Mouse (Mus musculus) embryo, embryonic 9.5 days (tissue): ENCODE data around the gene Pdia3.
"Not testable (repeated sequence)": the region's sequence is repeated elsewhere in the genome, so short reads cannot be mapped to it uniquely, and the experiment has no call there.

Experiments used
- DNase-seq: peaks from one replicate; pipeline ENCODE4 v3.0.0-alpha.2; 2017; ENCODE audit errors: extremely low spot score

Pdia3 gene

DNA sequence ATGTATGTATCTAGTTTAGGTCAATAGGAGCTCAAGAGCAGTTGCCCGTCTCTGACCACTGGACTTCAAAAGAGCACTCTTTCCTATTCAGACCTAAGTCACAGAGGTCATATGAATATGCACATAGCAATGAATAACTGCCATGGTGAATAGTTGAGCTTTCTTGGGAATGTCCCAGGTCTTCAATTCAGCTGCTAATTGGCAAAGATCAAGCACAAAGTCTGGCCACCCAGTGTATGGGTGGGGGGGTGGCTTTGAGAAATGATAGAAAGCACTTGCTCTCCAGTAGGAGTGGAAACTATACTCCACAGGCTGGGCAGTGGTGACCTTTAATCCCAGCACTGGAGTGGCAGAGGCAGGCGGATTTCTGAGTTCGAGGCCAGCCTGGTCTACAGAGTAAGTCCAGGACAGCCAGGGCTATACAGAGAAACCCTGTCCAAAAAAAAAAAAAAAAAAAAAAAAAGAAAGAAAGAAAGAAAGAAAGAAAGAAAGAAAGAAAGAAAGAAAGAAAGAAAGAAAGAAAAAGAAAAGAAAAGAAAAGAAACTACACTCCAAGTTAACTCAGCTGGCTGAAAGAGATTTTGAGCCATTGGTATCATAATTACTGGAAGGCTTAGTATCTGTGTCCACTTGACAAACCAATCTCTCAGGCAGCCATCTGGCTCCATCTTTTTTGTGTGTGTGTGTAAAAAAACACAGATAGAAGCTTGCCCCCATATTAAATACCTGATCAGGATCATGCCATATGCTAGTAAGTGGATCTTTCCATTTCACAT is 64.1 kb downstream of the Pdia3 start:
- no peak for DNase-seq

DNA sequence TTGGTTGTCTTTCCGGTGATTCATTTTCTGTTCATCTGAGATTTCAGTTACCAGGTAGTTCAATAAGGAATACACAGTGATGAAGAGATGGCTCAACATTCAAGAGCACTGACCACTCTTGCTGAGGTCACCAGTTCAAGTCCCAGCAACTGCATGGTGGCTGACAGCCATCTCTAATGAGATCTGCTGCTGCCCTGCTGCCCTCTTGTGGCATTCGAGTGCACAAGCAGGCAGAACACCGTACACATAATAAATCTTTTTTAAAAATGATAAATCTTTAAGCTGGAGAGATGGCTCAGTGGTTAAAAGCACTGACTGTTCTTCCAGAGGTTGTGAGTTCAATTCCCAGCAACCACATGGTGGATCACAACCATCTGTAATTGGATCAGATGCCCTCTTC is 66.9 kb downstream of the Pdia3 start:
- no peak for DNase-seq

DNA sequence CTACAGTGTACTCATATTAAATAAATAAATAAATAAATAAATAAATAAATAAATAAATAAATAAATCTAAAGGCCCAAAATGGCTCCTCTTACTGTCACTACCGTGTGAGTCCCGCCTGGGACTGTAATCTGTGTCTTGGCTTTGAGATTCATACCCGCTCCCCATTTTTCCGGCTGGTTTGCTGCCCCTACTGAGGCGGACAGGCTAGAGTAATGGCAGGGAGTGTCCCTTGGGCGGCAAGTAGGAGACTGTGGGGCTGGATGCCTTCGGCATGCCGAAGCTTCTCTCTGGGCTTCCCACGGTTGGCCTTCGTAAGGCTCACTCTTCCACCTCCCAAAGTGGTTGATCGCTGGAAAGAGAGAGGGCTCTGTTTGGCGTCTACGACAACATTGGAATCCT is 67.3 kb downstream of the Pdia3 start:
- not testable (repeated sequence) for DNase-seq

DNA sequence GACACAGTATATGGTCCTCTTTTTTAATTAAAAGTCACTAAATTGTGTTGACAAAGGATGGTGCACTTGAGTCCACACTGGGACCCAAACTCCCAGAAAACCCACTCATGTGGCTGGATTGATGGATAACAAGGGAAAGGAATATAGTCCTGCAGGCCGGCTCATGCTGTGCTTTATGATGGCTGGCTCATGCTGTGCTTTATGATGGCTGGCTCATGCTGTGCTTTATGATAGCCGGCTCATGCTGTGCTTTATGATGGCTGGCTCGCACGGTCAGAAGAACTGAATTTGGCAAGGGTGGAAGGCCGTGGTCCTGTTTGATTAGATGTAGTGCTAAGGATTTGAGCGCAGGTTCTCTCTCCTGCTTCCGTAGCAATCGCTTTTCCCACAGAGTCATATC is 70.0 kb downstream of the Pdia3 start:
- no peak for DNase-seq

DNA sequence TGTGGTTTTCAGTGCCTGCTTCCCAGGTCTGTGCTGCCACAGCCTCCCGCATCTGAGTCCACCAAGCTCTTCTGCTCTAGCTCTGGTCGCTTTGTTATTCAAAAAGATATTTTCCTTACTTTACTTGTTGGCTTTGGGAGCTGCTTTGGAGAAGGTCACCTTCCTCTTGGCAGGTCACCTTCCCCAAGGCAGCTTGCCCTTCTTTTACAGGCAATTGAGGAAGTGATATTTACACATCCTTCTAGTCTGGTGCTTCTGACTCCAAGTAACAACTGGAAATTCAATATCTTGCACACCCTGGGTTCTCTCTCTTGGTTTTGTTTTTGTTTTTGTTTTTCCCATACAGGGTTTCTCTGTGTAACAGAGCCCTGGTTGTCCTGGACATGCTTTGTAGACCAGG is 70.8 kb downstream of the Pdia3 start:
- not testable (repeated sequence) for DNase-seq
